Mouse (Mus musculus) spleen, adult 10 weeks (tissue): ENCODE data around the gene Atg4a. TPM values are rescaled to one million over a fixed set of nuclear protein-coding genes. Genes with fewer than 3 reads are reported as not detected.

Source experiments
- polyA plus RNA-seq: library from polyadenylated mRNA; stranded (reverse); fragments of 350-450 nt; fragmentation: Illumina TruSeq; extraction: RNeasy Lipid Tissue Mini Kit (QIAGEN cat#74804); gene quantifications from one replicate; pipeline ENCODE4 v1.2.3, GENCODE M21; 2015; ENCODE audit warnings: low replicate concordance; ENCODE audit not compliant: insufficient read depth

The Atg4a gene
- polyA plus RNA-seq = 56.5 TPM

DNA sequence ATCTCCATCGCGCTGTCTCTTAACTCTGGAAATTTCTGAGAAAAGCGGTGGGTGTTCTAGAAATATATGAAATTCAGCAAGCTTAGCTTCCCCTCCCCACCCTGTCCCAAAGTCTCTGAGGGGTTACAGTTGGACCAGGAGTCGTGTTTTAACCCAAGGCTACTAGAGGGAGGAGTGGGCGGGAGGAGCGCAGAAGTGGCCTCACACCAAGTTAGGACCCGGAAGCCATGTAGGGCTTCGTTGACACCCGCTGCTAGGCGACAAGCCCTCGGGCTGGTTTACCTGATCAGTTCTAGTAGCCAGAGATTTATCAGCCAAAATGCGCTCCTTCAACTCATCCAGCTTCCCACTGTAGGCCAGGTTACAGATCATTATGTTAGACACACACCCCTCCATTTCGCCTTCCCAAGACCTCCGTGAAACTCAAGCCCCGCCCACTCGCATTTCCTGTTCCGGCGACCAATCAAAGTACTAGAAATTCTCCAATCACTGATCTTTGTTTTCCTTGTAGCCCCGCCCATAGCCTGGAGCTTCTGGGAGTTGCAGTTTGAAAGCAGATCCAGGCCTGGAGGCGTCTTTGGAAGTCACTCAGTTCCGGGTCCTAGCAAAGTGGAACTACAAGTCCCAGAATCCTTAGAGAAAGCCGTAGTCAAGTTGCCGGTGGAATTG lies at the start of gene Atg4a, which contains the start of gene Psmd10:
Gene Atg4a (plus strand): TSS at position 636 of the 669 bp plus-strand sequence.
Gene Psmd10 (minus strand): TSS at position 457 of the 669 bp plus-strand sequence.

DNA sequence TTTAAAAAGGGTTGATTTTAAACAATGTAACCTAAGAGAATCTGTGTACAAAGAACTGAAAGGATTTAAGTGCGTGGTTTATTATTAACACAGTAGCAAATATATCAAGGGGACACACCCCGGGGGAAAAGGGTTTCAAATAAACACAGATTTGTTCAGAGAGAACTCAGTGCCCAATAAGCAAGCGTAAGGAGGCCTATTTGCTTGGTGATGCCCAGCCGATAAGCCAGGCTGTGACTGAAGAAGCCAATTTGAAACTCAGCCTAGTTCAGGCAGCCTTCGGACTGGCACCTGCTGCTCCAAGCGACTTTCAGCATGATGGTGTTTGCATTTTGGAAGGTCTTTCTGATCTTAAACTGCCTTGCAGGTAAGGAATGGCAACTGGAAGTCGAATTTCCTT lies 49.3 kb upstream of the Atg4a start, which contains the start of gene Vsig1:
Gene Vsig1 (plus strand): TSS at position 249 of the 400 bp plus-strand sequence.

Other genes with a start within 250 kb of the Atg4a start
- gene Tex13b, start 143.5 kb upstream of the Atg4a start, polyA plus RNA-seq = not detected
- gene Vsig1, start 49.3 kb upstream of the Atg4a start, polyA plus RNA-seq = 0.08 TPM
- 49.0 TPM for gene Psmd10, start 179 bp upstream of the Atg4a start, polyA plus RNA-seq